Mouse (Mus musculus): ENCODE results near the gene Armc10.
A peak's percentile ranks its signal among the peaks of the same experiment; 100 is the strongest.
"Not testable (repeated sequence)": the region's sequence is repeated elsewhere in the genome, so short reads cannot be mapped to it uniquely, and the experiment has no call there.

The Armc10 gene

GRCm38 (mm10) chr5:21667191-21668137 lies 21.9 kb downstream of the Armc10 start:
- DNase-seq: no peak

GRCm38 (mm10) chr5:21669307-21669706 lies 23.7 kb downstream of the Armc10 start:
- no peak for DNase-seq

- DNase-seq: no peak
Observed at GRCm38 (mm10) chr5:21672812-21673635, 27.4 kb downstream of the Armc10 start.

- no peak for DNase-seq
Observed at GRCm38 (mm10) chr5:21673742-21674141, 28.1 kb downstream of the Armc10 start.

- peak; percentile 64 for DNase-seq
Observed at GRCm38 (mm10) chr5:21675019-21675418, 29.4 kb downstream of the Armc10 start.

- no peak for DNase-seq
Observed at GRCm38 (mm10) chr5:21675494-21675893, 29.9 kb downstream of the Armc10 start.

- no peak for DNase-seq
Observed at GRCm38 (mm10) chr5:21677939-21678338, 32.3 kb downstream of the Armc10 start.

- no peak for DNase-seq
Observed at GRCm38 (mm10) chr5:21678363-21678762, 32.8 kb downstream of the Armc10 start.

- DNase-seq: no peak
Observed at GRCm38 (mm10) chr5:21680029-21680428, 34.4 kb downstream of the Armc10 start.

GRCm38 (mm10) chr5:21680940-21681339 lies 35.3 kb downstream of the Armc10 start:
- no peak for DNase-seq

- no peak for DNase-seq
Observed at GRCm38 (mm10) chr5:21683811-21684210, 38.2 kb downstream of the Armc10 start.

GRCm38 (mm10) chr5:21685001-21685400 lies 39.4 kb downstream of the Armc10 start:
- DNase-seq: no peak

GRCm38 (mm10) chr5:21687042-21687441 lies 41.4 kb downstream of the Armc10 start:
- DNase-seq: no peak

- DNase-seq: no peak
Observed at GRCm38 (mm10) chr5:21692230-21692629, 46.6 kb downstream of the Armc10 start.

- DNase-seq: no peak
Observed at GRCm38 (mm10) chr5:21693372-21693870, 47.8 kb downstream of the Armc10 start.

GRCm38 (mm10) chr5:21694854-21695490 lies 49.4 kb downstream of the Armc10 start:
- DNase-seq: no peak

GRCm38 (mm10) chr5:21699555-21699954 lies 53.9 kb downstream of the Armc10 start:
- DNase-seq: not testable (repeated sequence)

GRCm38 (mm10) chr5:21700272-21700821 lies 54.7 kb downstream of the Armc10 start:
- DNase-seq: no peak

GRCm38 (mm10) chr5:21700934-21701333 lies 55.3 kb downstream of the Armc10 start:
- DNase-seq: no peak

GRCm38 (mm10) chr5:21701351-21702008 lies 55.9 kb downstream of the Armc10 start, which contains the start of gene Napepld:
TSS of gene Napepld (minus strand) at chr5:21701396.
- DNase-seq: peak; percentile 98

- no peak for DNase-seq
Observed at GRCm38 (mm10) chr5:21702009-21702364, 56.4 kb downstream of the Armc10 start.

GRCm38 (mm10) chr5:21702873-21703475 lies 57.4 kb downstream of the Armc10 start:
- DNase-seq: no peak
